Mouse (Mus musculus) layer of hippocampus, adult 18-20 months (tissue): ENCODE measurements around the gene Shisa8. TPM values are rescaled to one million over a fixed set of nuclear protein-coding genes. Genes with fewer than 3 reads are reported as not detected.
A peak's percentile ranks its signal among the peaks of the same experiment; 100 is the strongest.
"Not testable (repeated sequence)": the region's sequence is repeated elsewhere in the genome, so short reads cannot be mapped to it uniquely, and the experiment has no call there.

Experiments used
- DNase-seq, 2 experiments: peaks; one replicate each; pipeline ENCODE4 v3.0.0; 2022; ENCODE audit warnings: low spot score in 2 of 2
- long read RNA-seq: library from polyadenylated mRNA; stranded (forward); transcript quantifications from one replicate; pipeline ENCODE4 v2.0.0, GENCODE M21; 2021
- total RNA-seq, 2 experiments: library from RNA; stranded (reverse); gene quantifications; 2 replicates each; pipeline ENCODE4 v1.2.3; 2021

Shisa8 gene
- 1 to 10 TPM; 1.4 to 1.9 TPM for total RNA-seq
- long read RNA-seq, partial matches to known transcripts, result 1 of 4 reads
- long read RNA-seq, other reads (novel, unspliced or antisense), result 0 of 4 reads

- DNase-seq, result no peak
Measured at GRCm38 (mm10) chr15:82212752-82213063, at the start of gene Shisa8. Shisa8 (minus strand) TSS chr15:82212815.

- DNase-seq, result peak; percentile 61 to 83
Measured at GRCm38 (mm10) chr15:82259510-82259909, 46.9 kb upstream of the Shisa8 start.

- DNase-seq, result peak; percentile 88 to 95
Measured at GRCm38 (mm10) chr15:82255944-82256383, 43.3 kb upstream of the Shisa8 start.

- DNase-seq, result peak in 1 of 2 experiments; percentile 41
Measured at GRCm38 (mm10) chr15:82255248-82255647, 42.6 kb upstream of the Shisa8 start.

GRCm38 (mm10) chr15:82252097-82252496 is 39.5 kb upstream of the Shisa8 start, which contains the start of gene 1500009C09Rik:
1500009C09Rik (plus strand) TSS chr15:82252397.
- DNase-seq, result no peak

- no peak for DNase-seq
Measured at GRCm38 (mm10) chr15:82251579-82251978, 39.0 kb upstream of the Shisa8 start.

- DNase-seq, result no peak
Measured at GRCm38 (mm10) chr15:82247131-82247776, 34.6 kb upstream of the Shisa8 start.

- not testable (repeated sequence) for DNase-seq
Measured at GRCm38 (mm10) chr15:82244805-82245161, 32.2 kb upstream of the Shisa8 start.

- DNase-seq, result peak; percentile 89 to 95
Measured at GRCm38 (mm10) chr15:82244115-82244804, 31.6 kb upstream of the Shisa8 start, which contains the start of gene Cenpm. Cenpm (minus strand) TSS chr15:82244748.

- DNase-seq, result no peak
Measured at GRCm38 (mm10) chr15:82243742-82244114, 31.1 kb upstream of the Shisa8 start.

GRCm38 (mm10) chr15:82243311-82243710 is 30.7 kb upstream of the Shisa8 start:
- DNase-seq, result no peak

GRCm38 (mm10) chr15:82236565-82236964 is 23.9 kb upstream of the Shisa8 start:
- DNase-seq, result peak; percentile 71 to 88

GRCm38 (mm10) chr15:82235661-82236060 is 23.0 kb upstream of the Shisa8 start:
- no peak for DNase-seq

- DNase-seq, result no peak
Measured at GRCm38 (mm10) chr15:82232651-82233050, 20.0 kb upstream of the Shisa8 start.

- DNase-seq, result peak; percentile 45 to 54
Measured at GRCm38 (mm10) chr15:82231591-82232378, 19.2 kb upstream of the Shisa8 start.

GRCm38 (mm10) chr15:82231100-82231499 is 18.5 kb upstream of the Shisa8 start:
- DNase-seq, result no peak

GRCm38 (mm10) chr15:82230098-82230611 is 17.5 kb upstream of the Shisa8 start:
- no peak for DNase-seq

GRCm38 (mm10) chr15:82229542-82230045 is 17.0 kb upstream of the Shisa8 start:
- no peak for DNase-seq

- DNase-seq, result no peak
Measured at GRCm38 (mm10) chr15:82225769-82226168, 13.2 kb upstream of the Shisa8 start.

GRCm38 (mm10) chr15:82224602-82225215 is 12.1 kb upstream of the Shisa8 start:
- no peak for DNase-seq
